Mouse (Mus musculus) brain, embryonic 14.5 days (tissue): ENCODE measurements around the gene Shtn1.

Source experiments
- CTCF ChIP-seq: fragments of 200-500 bp; IDR thresholded peaks from 2 replicates; pipeline ENCODE4 v1.5.1; 2012; ENCODE audit warnings: inconsistent platforms, mild to moderate bottlenecking, moderate library complexity, borderline replicate concordance; ENCODE audit not compliant: insufficient read depth, insufficient read length; ENCODE audit errors: extremely low read depth
- POLR2A ChIP-seq: fragments of 200-500 bp; IDR thresholded peaks from 2 replicates; pipeline ENCODE4 v1.6.1; 2012; ENCODE audit warnings: mild to moderate bottlenecking, inconsistent platforms, borderline replicate concordance; ENCODE audit not compliant: poor library complexity, insufficient read depth, insufficient read length, severe bottlenecking; ENCODE audit errors: extremely low read depth

- TF ChIP-seq CTCF = no peak
- no peak for TF ChIP-seq POLR2A
These were observed 101.8 kb downstream of the Shtn1 start for GRCm38 (mm10) chr19:58974126-58974525.
